Mouse (Mus musculus) intestine, embryonic 15.5 days (tissue): ENCODE measurements at regions not wholly inside any gene's neighbourhood (a gene's known extent, or its start where the extent isn't known, plus 50 kb on each side); places are given as distances from the start of the nearest gene placed in this dataset.

Experiments used
- ATAC-seq: fragments of 200-750 bp; cut with Nextera tagmentation; 2 replicates; pipeline ENCODE4 v1.8.0; 2017; ENCODE audit warnings: moderate TSS enrichment, moderate library complexity
- H3K27ac ChIP-seq: fragments of 300-500 bp; sonication (generic); 2 replicates; pipeline ENCODE4 v1.5.1; 2015; ENCODE audit warnings: mild to moderate bottlenecking, inconsistent platforms
- H3K27me3 ChIP-seq: fragments of 300-500 bp; sonication (generic); replicated peaks from 2 replicates; pipeline ENCODE4 v1.6.1; 2015; ENCODE audit warnings: inconsistent platforms
- H3K36me3 ChIP-seq: fragments of 300-500 bp; sonication (generic); 2 replicates; pipeline ENCODE4 v1.6.1; 2015; ENCODE audit warnings: inconsistent platforms
- H3K4me1 ChIP-seq: fragments of 300-500 bp; sonication (generic); replicated peaks from 2 replicates; pipeline ENCODE4 v1.6.1; 2015; ENCODE audit warnings: inconsistent platforms
- H3K4me2 ChIP-seq: fragments of 300-500 bp; sonication (generic); replicated peaks from 2 replicates; pipeline ENCODE4 v1.6.1; 2015; ENCODE audit warnings: mild to moderate bottlenecking, inconsistent platforms
- H3K4me3 ChIP-seq: fragments of 300-500 bp; sonication (generic); replicated peaks from 2 replicates; pipeline ENCODE4 v1.5.1; 2015; ENCODE audit warnings: inconsistent platforms
- H3K9ac ChIP-seq: fragments of 300-500 bp; sonication (generic); 2 replicates; pipeline ENCODE4 v1.6.1; 2015; ENCODE audit warnings: inconsistent platforms
- H3K9me3 ChIP-seq: fragments of 300-500 bp; sonication (generic); 2 replicates; pipeline ENCODE4 v1.6.1; 2016; ENCODE audit warnings: inconsistent platforms
- WGBS: fragments of 180-500 bp; shearing (Covaris S2); methylation state at CpG from one replicate; pipeline ENCODE4 v1.1.7; 2015; 5-methylcytosine and 5-hydroxymethylcytosine counted together

DNA sequence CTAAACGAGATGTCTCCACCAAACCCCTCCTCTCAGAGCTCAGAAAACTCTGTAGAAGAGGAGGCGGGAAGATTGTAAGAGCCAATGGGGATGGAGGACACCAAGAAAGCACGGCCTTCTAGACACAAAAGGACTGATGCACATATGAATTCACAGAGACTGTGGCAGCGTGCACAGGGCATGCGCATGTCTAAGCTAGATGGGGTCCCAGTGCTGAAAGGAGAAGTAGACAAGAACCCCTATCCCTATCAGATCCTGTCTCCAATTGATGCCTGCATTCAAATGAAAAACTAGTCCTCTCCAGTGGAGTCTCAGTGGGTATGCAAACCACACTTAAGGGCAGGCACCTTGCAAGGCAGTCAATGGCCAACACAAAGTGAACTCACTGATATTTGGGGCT is 123.3 kb downstream of the Dhrs2 start:
- H3K9ac ChIP-seq = no peak overlapping the region
- no peaks in the 10 kb centered on the region for H3K27me3 ChIP-seq
- WGBS = 89% methylated on average over 5 of the region's 5 CpGs
- H3K4me2 ChIP-seq = no peak overlapping the region
- ATAC-seq = no peak
- H3K36me3 ChIP-seq = no peaks in the 10 kb centered on the region
- H3K4me1 ChIP-seq = no peaks in the 10 kb centered on the region
- no peak overlapping the region for H3K4me3 ChIP-seq
- H3K27ac ChIP-seq = no peak overlapping the region
- H3K9me3 ChIP-seq = no peaks in the 10 kb centered on the region

DNA sequence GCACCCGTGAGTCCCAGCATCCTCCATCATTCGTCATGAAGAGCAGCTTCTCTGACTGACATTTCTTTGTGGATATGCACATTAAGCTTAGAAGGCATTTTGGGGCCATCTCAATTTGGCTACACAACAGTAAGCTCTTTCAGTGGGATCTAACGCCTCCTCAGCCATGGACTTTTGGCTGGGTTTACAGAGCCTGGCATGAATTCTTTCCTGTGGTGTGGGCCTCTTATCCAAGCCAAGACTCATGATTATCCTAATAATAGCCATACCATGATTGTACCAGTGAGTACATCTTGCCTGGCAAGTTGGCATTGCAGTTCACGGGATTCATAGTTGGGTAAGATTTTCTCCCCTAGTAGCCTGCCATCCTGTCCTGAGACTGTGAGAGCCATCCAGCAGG is 126.3 kb downstream of the Dhrs2 start:
- Histone ChIP-seq H3K4me3 (no peak overlapping the region), H3K4me2 (no peak overlapping the region), H3K9ac (no peak overlapping the region), H3K36me3 (no peaks in the 10 kb centered on the region), H3K27ac (no peak overlapping the region), H3K9me3 (no peaks in the 10 kb centered on the region), H3K27me3 (no peaks in the 10 kb centered on the region), H3K4me1 (no peaks in the 10 kb centered on the region)
- 78% methylated on average over 4 of the region's 4 CpGs for WGBS
- ATAC-seq = no peak

DNA sequence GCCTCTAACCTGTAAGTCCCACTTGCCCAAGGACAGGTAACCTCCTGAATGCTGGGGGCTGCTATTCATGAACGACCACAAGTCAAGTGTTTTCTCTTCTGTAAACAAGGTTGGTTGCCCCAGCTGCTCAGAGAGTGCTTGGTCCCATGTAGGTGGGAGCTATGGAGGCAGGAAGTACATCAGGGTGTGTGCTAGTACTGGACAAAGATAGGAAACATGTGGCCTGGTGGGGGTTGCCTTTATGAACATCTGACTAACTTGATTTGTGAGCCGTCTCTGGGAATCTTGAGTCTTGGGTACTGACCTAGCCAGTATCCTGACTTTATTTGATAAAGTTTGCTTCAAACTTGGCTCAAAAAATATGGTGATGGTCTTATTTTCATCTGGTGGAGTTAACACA is 121.3 kb upstream of the Dhrs4 start:
- Histone ChIP-seq H3K4me3 (no peak overlapping the region), H3K4me1 (no peaks in the 10 kb centered on the region), H3K4me2 (no peak overlapping the region), H3K27me3 (no peaks in the 10 kb centered on the region), H3K36me3 (no peaks in the 10 kb centered on the region), H3K9me3 (no peaks in the 10 kb centered on the region), H3K27ac (no peak overlapping the region), H3K9ac (no peak overlapping the region)
- ATAC-seq = no peak
- 53% methylated on average over 2 of the region's 2 CpGs for WGBS

DNA sequence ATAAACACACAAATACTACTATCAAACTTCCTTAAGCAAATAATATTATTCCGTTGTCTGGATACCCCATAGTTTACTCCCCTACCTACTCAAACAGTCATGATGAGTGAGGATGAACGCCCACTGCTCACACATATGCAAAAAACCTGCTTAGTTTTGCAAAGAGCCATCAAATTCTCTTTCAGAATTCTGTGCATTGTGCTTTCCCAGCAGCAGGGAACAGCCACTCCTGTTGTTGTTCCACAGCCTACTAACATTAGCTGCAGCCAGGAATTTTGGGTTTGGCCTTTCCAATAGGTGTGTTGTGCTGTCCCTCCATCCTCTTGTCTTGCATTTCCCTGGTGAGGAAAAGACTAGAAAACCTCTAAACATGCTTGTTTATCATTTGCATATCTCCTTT is 120.1 kb upstream of the Dhrs4 start:
- Histone ChIP-seq H3K27me3 (no peaks in the 10 kb centered on the region), H3K4me1 (no peaks in the 10 kb centered on the region), H3K4me3 (no peak overlapping the region), H3K9me3 (no peaks in the 10 kb centered on the region), H3K36me3 (no peaks in the 10 kb centered on the region), H3K27ac (no peak overlapping the region), H3K4me2 (no peak overlapping the region), H3K9ac (no peak overlapping the region)
- WGBS = 60% methylated on average over 2 of the region's 2 CpGs
- ATAC-seq = no peak

DNA sequence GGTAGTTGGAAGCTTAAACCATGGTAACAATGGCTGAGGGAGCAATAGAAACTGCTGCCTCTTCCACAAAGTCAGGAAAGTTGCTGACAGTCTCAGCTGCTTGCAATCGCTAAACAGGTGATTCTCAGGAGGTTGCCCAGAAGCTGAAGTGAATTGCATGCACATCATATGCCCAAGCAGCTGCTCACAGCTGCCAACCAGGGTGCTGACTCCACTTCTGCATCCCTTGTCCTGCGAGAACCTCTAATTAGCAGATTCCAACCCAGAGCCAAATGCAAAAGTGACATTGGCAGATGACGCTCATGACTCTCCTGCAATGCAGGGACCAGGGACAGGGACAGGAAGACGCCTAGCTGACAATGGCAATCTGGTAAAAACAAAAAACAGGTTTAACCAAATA is 116.2 kb upstream of the Dhrs4 start:
- Histone ChIP-seq H3K4me3 (no peak overlapping the region), H3K4me2 (no peak overlapping the region), H3K9me3 (no peaks in the 10 kb centered on the region), H3K27me3 (no peaks in the 10 kb centered on the region), H3K36me3 (no peaks in the 10 kb centered on the region), H3K9ac (no peak overlapping the region), H3K27ac (no peak overlapping the region), H3K4me1 (no peaks in the 10 kb centered on the region)
- no peak for ATAC-seq
- WGBS = 74% methylated on average over 4 of the region's 4 CpGs

DNA sequence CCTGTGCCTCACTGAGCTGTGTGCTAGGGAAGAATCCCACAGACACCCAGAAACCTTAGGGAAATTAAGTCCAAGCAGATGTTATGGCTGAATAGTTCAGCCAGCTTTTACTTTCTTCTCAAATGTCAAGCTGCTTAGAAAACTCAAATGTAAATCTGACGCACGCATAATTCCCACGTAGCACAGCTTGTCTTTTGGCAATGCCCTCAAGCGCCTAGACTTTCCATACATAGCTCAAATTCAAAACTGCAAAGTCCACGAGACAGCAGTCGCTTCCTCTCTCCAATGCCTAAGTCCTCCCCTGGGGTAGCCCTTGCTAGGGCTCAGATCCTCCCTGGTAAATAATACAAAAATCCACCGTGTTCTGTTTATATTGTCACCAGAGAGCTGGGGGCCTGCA is 115.8 kb upstream of the Dhrs4 start:
- no peak for ATAC-seq

DNA sequence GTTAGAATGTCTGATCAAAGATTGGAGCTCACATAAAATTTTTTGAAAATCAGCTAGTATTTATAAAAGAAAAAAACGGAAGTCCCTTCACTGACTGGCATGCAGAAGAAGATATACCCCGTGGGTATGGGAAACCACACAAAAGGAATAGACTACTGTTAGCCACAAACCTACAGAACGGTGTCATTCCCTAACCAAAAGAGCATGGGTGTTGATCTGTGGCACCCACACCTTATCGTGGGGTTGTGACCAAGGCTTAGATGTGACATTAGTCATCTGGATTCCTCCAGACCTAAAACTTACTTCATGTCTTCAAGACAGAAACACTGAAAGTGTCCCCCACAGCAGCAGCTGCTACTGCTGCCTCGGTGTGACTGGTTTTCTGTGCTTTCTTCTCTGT is 108.2 kb upstream of the Dhrs4 start:
- ATAC-seq = no peak
- no peaks in the 10 kb centered on the region for H3K27me3 ChIP-seq

More for the DNA sequence above, 115.8 kb upstream of the Dhrs4 start:
- Histone ChIP-seq H3K4me3 (no peak overlapping the region), H3K4me2 (no peak overlapping the region), H3K27ac (no peak overlapping the region), H3K27me3 (no peaks in the 10 kb centered on the region), H3K4me1 (no peaks in the 10 kb centered on the region), H3K9me3 (no peaks in the 10 kb centered on the region), H3K36me3 (no peaks in the 10 kb centered on the region), H3K9ac (no peak overlapping the region)
- WGBS = 71% methylated on average over 7 of the region's 7 CpGs

DNA sequence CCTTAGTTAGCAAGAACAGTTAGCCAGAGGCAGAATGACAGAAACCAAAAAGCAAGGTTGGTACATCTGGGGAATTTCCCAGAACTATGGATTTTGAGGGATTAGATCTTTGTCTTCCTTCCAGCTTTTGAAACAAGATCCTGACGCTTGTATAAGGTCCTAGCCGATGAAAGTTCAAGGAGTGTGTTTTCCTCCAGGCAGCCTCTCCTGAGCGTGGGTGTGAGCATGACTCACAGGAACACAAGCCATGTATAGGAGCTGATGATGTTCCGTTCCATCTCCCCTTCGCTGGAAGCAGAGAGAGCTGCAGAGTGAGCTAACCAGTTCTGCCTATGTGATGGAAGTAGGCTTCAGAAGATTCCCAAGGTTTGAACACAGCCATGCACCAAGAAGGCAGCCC is 105.6 kb upstream of the Dhrs4 start:
- ATAC-seq = no peak
- no peak overlapping the region for H3K4me2 ChIP-seq
- H3K27ac ChIP-seq = no peak overlapping the region
- 83% methylated on average over 5 of the region's 5 CpGs for WGBS
- no peak overlapping the region for H3K4me3 ChIP-seq
- no peaks in the 10 kb centered on the region for H3K36me3 ChIP-seq
- H3K4me1 ChIP-seq = no peaks in the 10 kb centered on the region
- no peak overlapping the region for H3K9ac ChIP-seq
- no peaks in the 10 kb centered on the region for H3K27me3 ChIP-seq
- no peaks in the 10 kb centered on the region for H3K9me3 ChIP-seq

More for the DNA sequence above, 108.2 kb upstream of the Dhrs4 start:
- WGBS = 84% methylated on average over 5 of the region's 5 CpGs
- no peak overlapping the region for H3K27ac ChIP-seq
- H3K36me3 ChIP-seq = no peaks in the 10 kb centered on the region
- no peak overlapping the region for H3K4me2 ChIP-seq
- H3K4me3 ChIP-seq = no peak overlapping the region
- H3K9ac ChIP-seq = no peak overlapping the region
- H3K9me3 ChIP-seq = no peaks in the 10 kb centered on the region
- no peaks in the 10 kb centered on the region for H3K4me1 ChIP-seq

DNA sequence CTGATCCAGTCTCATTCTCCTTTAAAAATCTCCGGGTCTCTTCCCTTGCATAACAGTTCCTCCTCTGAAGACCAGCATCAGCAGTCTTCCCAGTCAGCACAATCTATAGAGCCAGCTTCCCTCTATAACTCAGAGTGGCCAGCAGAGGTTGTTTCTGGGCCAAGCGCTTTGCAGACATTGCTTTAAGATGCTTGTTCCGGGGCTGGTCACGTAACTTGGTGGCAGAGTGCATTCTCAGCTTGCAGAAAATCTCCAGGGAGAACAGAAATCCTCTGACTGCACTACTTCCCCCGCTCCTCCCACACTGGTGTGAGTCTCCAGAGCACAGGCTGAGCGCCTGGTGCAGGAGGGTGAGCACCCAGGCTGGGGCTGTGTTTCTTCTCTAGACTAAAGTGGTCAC is 91.8 kb upstream of the Dhrs4 start:
- H3K4me3 ChIP-seq = no peak overlapping the region
- H3K9ac ChIP-seq = no peak overlapping the region
- no peaks in the 10 kb centered on the region for H3K9me3 ChIP-seq
- WGBS = 31% methylated on average over 6 of the region's 6 CpGs
- no peaks in the 10 kb centered on the region for H3K4me1 ChIP-seq
- ATAC-seq = no peak
- no peak overlapping the region for H3K27ac ChIP-seq
- no peaks in the 10 kb centered on the region for H3K36me3 ChIP-seq
- no peaks in the 10 kb centered on the region for H3K27me3 ChIP-seq
- H3K4me2 ChIP-seq = peak overlapping the region; percentile 6; the same call in 1 of the 2 replicates

DNA sequence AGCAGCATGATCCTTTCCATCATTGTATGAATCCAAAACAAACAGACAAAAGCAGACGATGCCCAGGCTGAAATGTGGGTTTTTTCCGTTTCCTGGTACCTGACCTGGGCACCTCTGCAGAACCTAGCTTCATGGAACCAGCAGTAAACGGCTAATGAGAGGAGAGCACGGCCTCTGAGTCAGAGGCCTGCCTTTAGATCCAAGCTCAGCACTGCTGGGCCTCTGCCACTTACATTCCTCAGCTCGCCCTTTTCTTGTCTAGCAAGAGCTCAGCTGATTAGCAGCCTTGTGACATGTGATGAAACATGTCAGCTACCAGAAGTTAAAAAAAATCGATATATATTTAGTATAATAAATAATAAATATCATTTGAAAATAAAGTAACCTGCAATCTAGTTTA is 91.2 kb upstream of the Dhrs4 start:
- no peak for ATAC-seq
- Histone ChIP-seq H3K9me3 (no peaks in the 10 kb centered on the region), H3K27me3 (no peaks in the 10 kb centered on the region), H3K9ac (no peak overlapping the region), H3K4me1 (no peaks in the 10 kb centered on the region), H3K36me3 (no peaks in the 10 kb centered on the region), H3K4me2 (no peak overlapping the region), H3K4me3 (no peak overlapping the region), H3K27ac (no peak overlapping the region)
- 61% methylated on average over 6 of the region's 6 CpGs for WGBS

DNA sequence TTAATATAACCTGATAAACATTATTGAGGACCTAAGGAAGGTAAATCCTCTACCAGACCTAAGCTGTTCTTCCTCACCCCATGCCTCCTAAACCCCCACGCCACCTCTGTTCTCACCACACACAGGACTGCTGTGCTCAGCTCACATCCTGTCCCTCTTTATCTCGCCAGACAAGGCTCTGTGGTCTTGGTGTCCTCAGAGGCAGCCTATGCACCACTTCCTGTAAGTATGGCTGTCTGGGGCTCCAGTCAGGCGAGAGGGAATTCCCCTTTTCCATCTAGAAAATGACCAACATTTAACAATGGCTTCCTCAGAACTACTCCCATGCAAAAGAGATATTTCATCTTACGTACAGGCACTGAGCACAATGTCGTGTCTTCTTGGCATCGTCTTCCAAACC is 86.2 kb upstream of the Dhrs4 start:
- Histone ChIP-seq H3K9me3 (no peaks in the 10 kb centered on the region), H3K4me2 (no peak overlapping the region), H3K27ac (no peak overlapping the region), H3K4me3 (no peak overlapping the region), H3K27me3 (no peaks in the 10 kb centered on the region), H3K36me3 (no peaks in the 10 kb centered on the region), H3K4me1 (no peaks in the 10 kb centered on the region), H3K9ac (no peak overlapping the region)
- no peak for ATAC-seq
- 54% methylated on average over 6 of the region's 6 CpGs for WGBS

DNA sequence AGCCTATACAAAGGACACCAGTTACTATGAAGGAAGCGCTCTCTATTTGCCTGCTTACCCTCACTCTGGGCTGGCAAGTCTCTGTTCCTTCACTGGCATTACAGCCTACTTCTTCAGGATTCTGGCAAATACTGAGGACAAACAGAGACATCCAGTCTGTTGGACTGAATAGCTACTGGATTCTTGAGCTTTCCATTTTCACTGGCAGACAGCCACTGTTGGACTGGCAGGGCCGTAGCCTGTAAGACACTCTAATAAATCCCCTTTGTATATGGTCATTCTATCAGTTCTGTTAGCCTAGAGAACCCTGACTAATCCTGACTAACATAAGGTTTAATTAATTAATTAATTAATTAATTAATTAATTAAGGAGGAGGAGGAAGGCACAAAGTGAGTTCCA is 72.4 kb upstream of the Dhrs4 start:
- Histone ChIP-seq H3K9ac (no peak overlapping the region), H3K36me3 (no peaks in the 10 kb centered on the region), H3K4me3 (no peak overlapping the region), H3K4me2 (no peak overlapping the region), H3K9me3 (no peaks in the 10 kb centered on the region), H3K27ac (no peak overlapping the region), H3K4me1 (no peaks in the 10 kb centered on the region), H3K27me3 (no peaks in the 10 kb centered on the region)
- WGBS = 88% methylated on average over 2 of the region's 2 CpGs
- ATAC-seq = no peak
